Mouse (Mus musculus) right cerebral cortex, postnatal 4 days (tissue): ENCODE measurements around the gene Akap13.

Experiments used
- DNase-seq: peaks from one replicate; pipeline ENCODE4 v3.0.0-alpha.2; 2022

The Akap13 gene

DNA sequence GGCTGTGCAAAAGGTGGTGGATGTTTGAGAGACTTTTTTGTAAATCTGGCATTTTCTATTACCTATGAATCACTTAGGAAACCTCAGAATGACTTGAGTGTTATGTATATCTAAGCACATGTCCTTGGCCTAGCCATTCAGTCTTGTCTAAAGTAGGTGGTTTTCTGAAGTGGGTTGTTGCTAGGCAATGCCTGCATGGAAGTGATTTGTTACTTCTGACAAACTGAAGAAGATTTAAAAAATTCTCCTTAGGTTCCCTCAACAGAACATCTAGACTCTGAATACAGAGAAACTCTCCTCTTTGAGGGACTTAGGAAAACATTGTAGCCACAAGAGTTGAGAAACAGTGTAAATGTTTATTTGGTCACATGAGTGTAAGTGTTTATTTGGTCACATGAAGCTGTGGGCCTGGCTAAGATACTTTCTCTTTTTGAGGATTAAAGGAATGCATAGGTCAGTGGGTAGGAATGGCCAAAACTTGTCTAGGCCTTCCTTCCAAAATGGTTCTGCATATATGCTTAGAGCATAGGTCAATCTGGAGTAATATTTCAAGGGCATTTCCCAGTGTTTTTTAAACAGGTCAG lies 8.3 kb downstream of the Akap13 start:
- DNase-seq = no peak

GRCm38 (mm10) chr7:75467791-75468190 lies 12.5 kb downstream of the Akap13 start:
- no peak for DNase-seq

DNA sequence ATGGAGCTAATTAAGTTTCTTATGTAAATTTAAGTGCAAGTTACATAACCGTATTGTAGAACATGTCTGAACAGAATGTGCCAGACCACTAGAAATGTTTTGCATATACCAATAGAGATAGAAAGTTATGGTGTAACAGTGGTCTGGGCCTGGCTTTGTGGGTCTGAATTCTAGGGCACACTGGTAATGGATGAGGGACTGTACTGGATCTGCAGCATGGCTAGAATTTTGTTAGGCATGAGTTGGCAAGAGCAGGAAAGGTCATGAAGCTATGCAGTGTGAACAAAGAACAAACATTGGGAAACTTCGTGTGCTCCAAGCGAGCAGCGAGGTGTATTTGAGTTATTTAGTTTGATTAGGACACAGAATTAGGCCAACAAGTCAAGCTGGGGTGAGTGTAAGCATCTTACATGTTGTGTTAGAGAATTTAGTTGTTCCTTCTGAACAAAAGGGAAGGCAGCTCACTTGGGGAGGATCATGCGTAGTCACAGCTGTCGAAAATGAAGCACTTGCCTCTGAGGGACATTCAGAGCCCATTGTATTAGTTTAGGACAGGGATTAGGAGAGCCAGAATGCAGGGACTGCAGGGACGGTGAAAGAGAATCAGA lies 15.1 kb downstream of the Akap13 start:
- DNase-seq = no peak

- no peak for DNase-seq
These were observed 17.2 kb downstream of the Akap13 start for GRCm38 (mm10) chr7:75472316-75473195.

GRCm38 (mm10) chr7:75473294-75473693 lies 18.0 kb downstream of the Akap13 start:
- DNase-seq = no peak

- no peak for DNase-seq
These were observed 18.7 kb downstream of the Akap13 start for GRCm38 (mm10) chr7:75474064-75474463.

- DNase-seq = no peak
These were observed 19.3 kb downstream of the Akap13 start for GRCm38 (mm10) chr7:75474564-75475150.

- no peak for DNase-seq
These were observed 22.7 kb downstream of the Akap13 start for GRCm38 (mm10) chr7:75478060-75478459.

DNA sequence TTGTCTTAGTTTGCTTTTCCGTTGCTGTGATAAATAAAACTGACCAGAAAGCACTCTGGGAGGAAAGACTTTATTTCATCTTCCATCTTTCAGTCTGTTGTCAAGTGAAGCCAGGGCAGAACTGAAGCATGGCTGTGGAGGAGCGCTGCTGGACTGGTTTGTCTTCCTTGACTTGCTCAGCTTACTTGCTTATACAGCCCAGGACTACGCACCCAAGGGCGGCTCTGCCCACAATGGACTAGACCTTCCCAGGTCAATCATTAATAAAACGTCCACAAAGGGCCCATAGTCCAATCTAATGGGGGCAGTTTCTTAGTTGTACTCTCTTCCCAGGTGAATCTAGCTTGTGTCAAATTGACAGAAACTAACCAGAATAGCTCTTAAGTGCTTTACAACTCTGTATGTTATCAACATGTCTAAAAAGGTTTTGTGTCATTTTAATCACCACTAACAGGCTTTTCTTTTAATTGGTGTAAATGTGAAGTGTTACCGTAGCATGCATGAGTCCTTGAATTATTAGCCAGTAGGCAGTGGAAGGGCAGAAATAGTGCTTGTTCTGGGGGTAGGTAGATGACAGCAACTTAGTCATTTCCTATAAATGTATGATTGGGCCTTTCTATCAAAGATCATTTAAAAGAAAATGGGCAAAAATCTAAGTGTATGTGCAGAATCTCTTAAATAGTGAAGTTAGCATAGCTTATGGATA lies 25.5 kb downstream of the Akap13 start:
- no peak for DNase-seq

DNA sequence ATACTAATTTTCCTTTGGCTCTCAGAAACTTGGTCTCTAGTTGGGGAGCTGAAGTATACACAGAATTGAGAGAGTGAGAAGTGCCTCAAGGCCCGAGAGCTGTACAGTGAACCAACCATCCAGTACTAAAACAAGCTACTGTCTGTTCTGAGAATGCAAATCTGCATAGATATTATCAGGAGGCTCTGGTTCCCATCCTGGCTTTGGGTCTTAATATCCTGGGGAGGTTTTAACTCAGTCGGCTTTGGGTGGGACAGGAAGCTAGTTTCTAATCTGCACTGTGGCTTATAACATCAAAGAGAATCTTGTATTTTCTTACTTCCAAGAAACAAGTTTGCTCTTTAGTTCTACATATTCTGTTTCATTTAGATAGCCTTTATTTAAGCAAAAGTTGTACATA lies 30.7 kb downstream of the Akap13 start:
- DNase-seq = no peak

- no peak for DNase-seq
These were observed 40.7 kb downstream of the Akap13 start for GRCm38 (mm10) chr7:75495941-75496441.

- DNase-seq = no peak
These were observed 43.3 kb downstream of the Akap13 start for GRCm38 (mm10) chr7:75498627-75499026.

DNA sequence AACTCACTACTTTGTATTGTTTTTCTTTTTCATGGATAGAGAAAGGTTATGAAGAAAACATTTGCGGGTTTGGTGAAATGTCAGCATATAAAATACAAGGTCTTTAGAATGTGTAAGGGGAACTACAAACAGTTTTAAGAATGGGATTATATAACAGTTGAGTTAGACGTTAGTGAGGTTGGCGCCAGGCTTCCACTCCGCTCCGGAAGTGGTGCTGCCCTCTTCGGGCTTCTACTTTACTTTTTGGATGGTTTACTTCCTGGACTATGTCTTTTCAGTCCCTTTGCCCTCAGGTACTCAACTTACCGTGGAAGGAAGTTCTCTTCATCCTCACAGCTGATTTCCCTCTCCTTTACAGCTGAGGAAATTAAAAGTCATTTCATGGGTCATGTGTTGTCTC lies 43.9 kb downstream of the Akap13 start:
- DNase-seq = no peak

GRCm38 (mm10) chr7:75500164-75500563 lies 44.8 kb downstream of the Akap13 start:
- no peak for DNase-seq

- DNase-seq = no peak
These were observed 45.5 kb downstream of the Akap13 start for GRCm38 (mm10) chr7:75500793-75501192.

DNA sequence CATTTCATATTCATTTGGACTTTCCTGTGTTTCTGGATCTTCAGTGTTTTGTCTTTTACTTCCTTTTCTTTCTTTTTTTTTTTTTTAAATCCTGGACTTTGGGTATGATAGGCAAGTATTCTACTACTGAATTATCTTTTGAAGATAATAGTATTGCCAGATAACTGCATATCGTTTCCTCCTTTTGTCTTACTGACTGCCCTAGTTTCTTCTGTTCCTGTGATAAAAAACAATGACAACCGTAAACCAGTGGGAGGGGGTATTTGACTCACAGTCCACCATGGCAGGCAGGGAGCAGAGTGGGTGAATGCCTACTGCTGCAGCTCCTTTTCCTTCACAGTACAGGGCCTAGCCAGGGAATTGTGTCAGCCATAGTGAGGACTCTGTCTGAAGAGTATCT lies 49.2 kb downstream of the Akap13 start:
- no peak for DNase-seq

- no peak for DNase-seq
These were observed 51.3 kb downstream of the Akap13 start for GRCm38 (mm10) chr7:75506628-75507027.

DNA sequence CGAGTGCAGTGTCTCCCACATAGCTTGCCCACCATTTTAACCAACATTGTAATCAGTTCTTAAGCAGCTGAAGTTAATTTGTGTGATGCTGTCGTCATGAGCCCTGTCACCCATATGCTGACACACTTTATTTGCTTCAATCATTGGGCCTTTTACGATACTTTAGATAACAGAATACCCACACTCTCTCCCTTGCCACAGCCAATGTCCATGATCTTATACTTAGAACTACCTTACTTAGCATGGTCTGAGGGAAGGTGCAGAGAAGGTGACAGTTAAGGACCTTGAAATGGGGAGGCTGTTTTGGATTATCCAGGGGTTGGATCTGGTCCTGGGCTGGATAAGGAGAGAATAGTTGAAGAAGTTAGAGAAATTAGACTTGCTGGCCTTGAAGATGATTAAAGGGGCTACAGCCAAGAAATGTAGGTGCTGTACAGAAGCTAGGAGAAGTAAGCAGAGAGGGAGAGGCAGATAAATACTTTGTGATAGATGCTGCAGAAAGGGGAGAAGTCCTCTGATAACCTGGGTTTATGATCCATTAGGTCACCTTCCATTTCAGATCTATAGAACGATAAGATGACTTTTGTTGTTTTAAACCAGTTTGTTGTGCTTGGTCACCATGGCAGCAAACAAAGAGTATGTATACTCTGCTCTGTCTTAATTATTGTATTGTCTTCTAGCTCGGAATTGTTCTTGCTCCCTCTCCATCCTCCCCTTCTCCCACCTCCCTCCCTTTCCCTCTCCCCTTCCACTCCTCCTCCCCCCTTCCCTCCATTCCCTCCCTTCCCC lies 53.9 kb downstream of the Akap13 start:
- no peak for DNase-seq

GRCm38 (mm10) chr7:75515472-75515871 lies 60.1 kb downstream of the Akap13 start:
- no peak for DNase-seq

DNA sequence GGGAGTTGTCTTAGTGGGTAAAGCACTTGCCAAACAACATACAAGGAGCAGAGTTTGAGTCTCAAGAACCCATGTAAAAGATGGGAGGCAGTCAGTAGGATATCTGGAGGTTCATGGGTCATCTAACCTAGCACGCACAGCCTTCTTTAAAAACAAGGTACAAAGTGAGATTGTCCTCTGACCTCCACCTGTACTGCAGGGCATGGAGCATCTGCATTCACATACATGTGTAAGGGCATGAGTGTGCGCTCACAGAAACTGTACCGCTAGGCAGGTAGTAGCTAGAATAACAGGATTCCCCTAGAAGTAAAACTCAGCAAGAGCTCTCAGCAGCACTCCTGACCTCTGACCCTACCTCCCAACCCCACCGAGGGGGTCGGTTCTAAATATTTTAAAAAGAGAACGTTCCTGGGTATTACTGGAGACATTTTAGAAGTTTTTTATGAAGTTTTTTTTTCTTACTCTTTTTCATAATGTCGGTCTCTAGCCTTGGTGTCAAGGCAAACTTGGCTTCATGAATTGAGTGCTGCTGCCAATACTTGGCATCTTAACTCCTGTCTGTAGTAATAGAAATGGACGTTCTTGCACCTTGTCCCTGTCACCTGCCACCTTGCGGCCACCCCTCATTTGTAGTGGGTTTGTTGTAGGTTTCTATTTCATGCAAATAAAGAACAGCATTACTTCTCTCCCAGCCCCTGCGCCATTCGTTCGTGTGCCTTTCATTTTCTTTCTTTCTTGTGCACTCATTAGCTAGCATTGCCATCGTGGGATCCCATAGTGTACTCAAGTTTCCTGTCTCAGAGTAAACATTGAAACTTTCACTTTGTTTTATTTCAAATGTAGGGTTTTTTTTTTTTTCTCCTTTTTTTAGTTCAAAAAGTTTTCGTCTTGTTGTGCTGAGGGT lies 61.6 kb downstream of the Akap13 start:
- DNase-seq = no peak

- DNase-seq = no peak
These were observed 65.2 kb downstream of the Akap13 start for GRCm38 (mm10) chr7:75520531-75520930.
